Mouse (Mus musculus) myocyte (in vitro differentiated cells): ENCODE measurements at regions not wholly inside any gene's neighbourhood (a gene's known extent, or its start where the extent isn't known, plus 50 kb on each side); places are given as distances from the start of the nearest gene placed in this dataset.

Source experiments
- H3K27me3 ChIP-seq: one replicate; pipeline ENCODE4 v1.6.1; 2011; ENCODE audit not compliant: control insufficient read depth, insufficient read depth, insufficient read length
- H3K36me3 ChIP-seq: one replicate; pipeline ENCODE4 v1.6.1; 2011; ENCODE audit not compliant: control insufficient read depth, insufficient read depth
- H3K4me2 ChIP-seq: one replicate; pipeline ENCODE4 v1.6.1; 2011; ENCODE audit warnings: low read depth, control low read depth
- H3K4me3 ChIP-seq: one replicate; pipeline ENCODE4 v1.5.1; 2011; ENCODE audit warnings: mild to moderate bottlenecking, control low read depth, moderate library complexity
- H3K79me2 ChIP-seq: one replicate; pipeline ENCODE4 v1.6.1; 2011; ENCODE audit not compliant: control insufficient read depth, insufficient read depth
- H3ac ChIP-seq: one replicate; pipeline ENCODE4 v1.6.1; 2011; ENCODE audit not compliant: control insufficient read depth, insufficient read length
- CEBPB ChIP-seq: IDR thresholded peaks from 2 replicates; pipeline ENCODE4 v1.6.1; 2011; ENCODE audit warnings: mild to moderate bottlenecking, moderate library complexity; ENCODE audit not compliant: poor library complexity, insufficient read depth, severe bottlenecking
- E2F4 ChIP-seq: IDR thresholded peaks from one replicate; pipeline ENCODE4 v1.6.1; 2011; ENCODE audit warnings: mild to moderate bottlenecking, control low read depth, moderate library complexity; ENCODE audit not compliant: insufficient read depth
- MAX ChIP-seq: IDR thresholded peaks from one replicate; pipeline ENCODE4 v1.6.1; 2011; ENCODE audit warnings: low read depth, mild to moderate bottlenecking, control low read depth
- MYOD1 ChIP-seq, 3 experiments: IDR thresholded peaks; one replicate each; pipeline ENCODE4 v1.6.1; 2011; ENCODE audit warnings: control low read depth in 2 of 3, low read depth in 2 of 3, mild to moderate bottlenecking in 2 of 3, moderate library complexity in 1 of 3; ENCODE audit not compliant: insufficient read length in 2 of 3, control insufficient read depth in 1 of 3
- MYOG ChIP-seq, 3 experiments: IDR thresholded peaks; one replicate each; pipeline ENCODE4 v1.6.1; 2011; ENCODE audit warnings: control low read depth in 2 of 3, low read depth in 2 of 3, mild to moderate bottlenecking in 2 of 3; ENCODE audit not compliant: insufficient read length in 2 of 3, control insufficient read depth in 1 of 3, insufficient read depth in 1 of 3
- POLR2A ChIP-seq: IDR thresholded peaks from one replicate; pipeline ENCODE4 v1.6.1; 2011; ENCODE audit warnings: low read depth, mild to moderate bottlenecking, control low read depth, moderate library complexity; ENCODE audit not compliant: insufficient read length
- POLR2AphosphoS2 ChIP-seq: IDR thresholded peaks from one replicate; pipeline ENCODE4 v1.6.1; 2011; ENCODE audit warnings: low read depth, control low read depth; ENCODE audit not compliant: insufficient read length
- REST ChIP-seq: IDR thresholded peaks from one replicate; pipeline ENCODE4 v1.6.1; 2011; ENCODE audit warnings: mild to moderate bottlenecking, control low read depth, moderate library complexity; ENCODE audit not compliant: insufficient read depth, insufficient read length
- SRF ChIP-seq: IDR thresholded peaks from one replicate; pipeline ENCODE4 v1.6.1; 2011; ENCODE audit warnings: low read depth; ENCODE audit not compliant: control insufficient read depth, insufficient read length
- TCF12 ChIP-seq: IDR thresholded peaks from one replicate; pipeline ENCODE4 v1.6.1; 2011; ENCODE audit warnings: mild to moderate bottlenecking, control low read depth; ENCODE audit not compliant: poor library complexity, insufficient read depth, severe bottlenecking
- TCF3 ChIP-seq: IDR thresholded peaks from one replicate; pipeline ENCODE4 v1.6.1; 2011; ENCODE audit warnings: low read depth, control low read depth; ENCODE audit not compliant: insufficient read length
- USF1 ChIP-seq: IDR thresholded peaks from one replicate; pipeline ENCODE4 v1.6.1; 2011; ENCODE audit warnings: low read depth, mild to moderate bottlenecking, control low read depth, moderate library complexity

DNA sequence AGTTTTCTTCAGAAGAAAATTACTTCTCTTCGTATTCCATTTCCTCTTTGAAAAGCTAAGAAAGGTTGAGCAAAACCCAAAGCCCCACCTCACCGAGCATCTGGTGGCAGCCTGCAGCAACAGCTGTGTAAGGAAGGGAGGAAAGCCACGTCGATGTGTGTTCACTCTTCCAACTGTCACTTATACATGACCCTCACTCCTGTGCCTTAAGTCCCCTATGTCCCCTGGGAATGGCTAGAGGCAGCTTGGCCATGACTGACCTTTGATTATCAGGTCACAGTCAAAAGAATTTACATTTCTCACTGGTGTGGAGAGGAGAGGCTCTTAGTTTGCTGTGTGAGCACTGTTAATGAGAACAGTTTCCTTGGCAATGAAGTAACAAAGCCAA lies 266.8 kb upstream of the Nr5a2 start:
- H3K79me2 ChIP-seq: no peaks in the 10 kb centered on the region
- no peak overlapping the region for H3K4me3 ChIP-seq
- no peak overlapping the region for H3K4me2 ChIP-seq
- H3K27me3 ChIP-seq: no peaks in the 10 kb centered on the region
- H3ac ChIP-seq: no peak overlapping the region
- no peak for TF ChIP-seq CEBPB
- TF ChIP-seq TCF12: no peak
- TF ChIP-seq POLR2AphosphoS2: no peak
- TF ChIP-seq MYOG (IDR thresholded peaks at IDR 0.05; ENCODE audit: control insufficient read depth in 1 of 3, insufficient read depth in 1 of 3, insufficient read length in 2 of 3, low read depth in 2 of 3): no peak
- no peak for TF ChIP-seq SRF
- TF ChIP-seq MAX: no peak
- no peak for TF ChIP-seq POLR2A
- TF ChIP-seq MYOD1 (IDR thresholded peaks at IDR 0.05; ENCODE audit: control insufficient read depth in 1 of 3, insufficient read length in 2 of 3, low read depth in 2 of 3): no peak
- TF ChIP-seq USF1: no peak
- no peak for TF ChIP-seq TCF3
- TF ChIP-seq E2F4: no peak
- no peak for TF ChIP-seq REST
- no peaks in the 10 kb centered on the region for H3K36me3 ChIP-seq

GRCm38 (mm10) chr1:137226479-137227097 lies 266.3 kb upstream of the Nr5a2 start:
- Histone ChIP-seq H3K79me2 (no peaks in the 10 kb centered on the region), H3ac (no peak overlapping the region), H3K4me3 (no peak overlapping the region), H3K36me3 (no peaks in the 10 kb centered on the region), H3K4me2 (no peak overlapping the region), H3K27me3 (no peaks in the 10 kb centered on the region)
- no peak for TF ChIP-seq E2F4
- TF ChIP-seq USF1: no peak
- TF ChIP-seq POLR2A: no peak
- no peak for TF ChIP-seq CEBPB
- no peak for TF ChIP-seq MAX
- no peak for TF ChIP-seq TCF12
- no peak for TF ChIP-seq POLR2AphosphoS2
- TF ChIP-seq SRF: no peak

GRCm38 (mm10) chr1:137225418-137225817 lies 265.2 kb upstream of the Nr5a2 start:
- no peak overlapping the region for H3K4me2 ChIP-seq
- no peak overlapping the region for H3K4me3 ChIP-seq
- H3K27me3 ChIP-seq: no peaks in the 10 kb centered on the region
- no peaks in the 10 kb centered on the region for H3K79me2 ChIP-seq
- no peak overlapping the region for H3ac ChIP-seq
- no peaks in the 10 kb centered on the region for H3K36me3 ChIP-seq
- no peak for TF ChIP-seq MYOD1 (IDR thresholded peaks at IDR 0.05; ENCODE audit: control insufficient read depth in 1 of 3, insufficient read length in 2 of 3, low read depth in 2 of 3)
- no peak for TF ChIP-seq USF1
- TF ChIP-seq TCF12: no peak
- no peak for TF ChIP-seq POLR2A
- TF ChIP-seq REST: no peak
- no peak for TF ChIP-seq CEBPB
- TF ChIP-seq MYOG (IDR thresholded peaks at IDR 0.05; ENCODE audit: control insufficient read depth in 1 of 3, insufficient read depth in 1 of 3, insufficient read length in 2 of 3, low read depth in 2 of 3): no peak
- TF ChIP-seq TCF3: no peak
- TF ChIP-seq SRF: no peak
- TF ChIP-seq MAX: no peak
- no peak for TF ChIP-seq POLR2AphosphoS2
- TF ChIP-seq E2F4: no peak

- TF ChIP-seq CEBPB: no peak
- TF ChIP-seq SRF: no peak
- TF ChIP-seq REST: no peak
- no peak for TF ChIP-seq USF1
- Histone ChIP-seq H3ac (no peak overlapping the region), H3K79me2 (no peaks in the 10 kb centered on the region), H3K4me3 (no peak overlapping the region), H3K4me2 (no peak overlapping the region), H3K27me3 (no peaks in the 10 kb centered on the region), H3K36me3 (no peaks in the 10 kb centered on the region)
These were observed 262.8 kb upstream of the Nr5a2 start for GRCm38 (mm10) chr1:137223052-137223451.
